Mouse (Mus musculus) skeletal muscle tissue, adult 2 months (tissue): ENCODE data around the gene Fam227b.

Experiments used
- DNase-seq: peaks from one replicate; pipeline ENCODE4 v3.0.0-alpha.2; 2012; ENCODE audit warnings: low read depth, low spot score

Gene Fam227b

DNA sequence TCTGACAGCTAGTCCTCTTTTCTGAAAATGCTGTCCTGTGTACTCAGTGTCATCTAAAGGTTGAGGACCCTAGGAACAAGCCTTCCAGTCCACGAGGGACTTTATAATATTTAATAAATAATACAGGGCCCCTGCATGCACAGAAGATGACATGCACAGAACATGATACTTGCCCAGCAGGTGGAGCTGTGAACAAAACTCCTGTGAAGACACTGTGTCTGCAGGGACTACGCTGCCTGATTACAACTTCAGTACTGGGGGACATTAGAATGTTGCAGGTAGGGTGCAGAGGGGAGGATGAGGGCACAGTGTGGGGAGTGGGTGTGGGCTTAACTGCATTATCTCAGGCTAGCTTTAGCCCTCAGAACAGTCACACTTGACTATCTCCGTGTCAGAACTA, 145.7 kb downstream of the Fam227b start:
- peak; percentile 17 for DNase-seq

DNA sequence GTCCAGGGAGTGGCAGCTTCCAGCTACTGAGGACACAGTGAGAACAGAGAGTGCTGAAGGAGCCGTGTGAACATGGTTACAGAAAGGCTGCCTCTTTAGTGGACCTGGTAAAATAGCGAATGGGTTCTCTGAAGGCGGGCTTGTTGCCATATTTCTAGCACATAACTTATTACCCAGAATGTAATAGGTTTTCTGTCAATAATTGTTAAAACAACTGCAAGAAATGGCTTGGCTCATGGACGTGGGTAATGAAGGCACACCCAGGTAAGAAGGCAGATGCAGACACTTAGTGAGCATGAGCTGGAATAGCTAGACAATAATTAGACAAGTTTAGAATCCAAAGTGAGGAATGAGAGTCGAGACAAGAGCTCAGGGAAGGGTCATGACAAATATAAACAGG, 149.5 kb downstream of the Fam227b start:
- DNase-seq, result no peak

DNA sequence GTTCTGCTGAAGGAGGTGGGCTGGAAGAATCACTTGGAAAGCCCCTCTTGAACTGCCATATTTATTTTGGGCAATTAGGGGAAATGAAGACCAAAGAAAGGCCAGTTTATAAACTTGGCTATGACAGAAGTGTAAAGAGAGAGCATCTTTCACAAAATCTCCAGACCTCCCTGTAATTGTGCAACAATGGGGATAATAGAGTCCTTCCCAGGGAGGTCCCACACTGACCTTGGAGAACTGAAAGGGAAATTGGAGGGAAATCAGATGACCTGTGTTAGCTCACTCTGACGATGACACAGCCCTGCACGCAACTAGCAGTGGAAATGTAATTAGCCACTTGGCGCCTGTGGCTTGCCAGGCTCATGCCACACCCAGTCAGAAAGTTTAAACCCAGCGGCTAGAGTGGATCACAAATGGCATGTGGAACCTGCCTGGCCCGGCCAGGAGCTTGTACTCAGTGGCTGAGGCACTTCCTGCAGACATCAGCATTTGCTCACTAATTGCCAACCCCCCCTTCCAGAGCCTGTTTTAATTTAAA, 175.9 kb downstream of the Fam227b start:
- peak; percentile 32 for DNase-seq

DNA sequence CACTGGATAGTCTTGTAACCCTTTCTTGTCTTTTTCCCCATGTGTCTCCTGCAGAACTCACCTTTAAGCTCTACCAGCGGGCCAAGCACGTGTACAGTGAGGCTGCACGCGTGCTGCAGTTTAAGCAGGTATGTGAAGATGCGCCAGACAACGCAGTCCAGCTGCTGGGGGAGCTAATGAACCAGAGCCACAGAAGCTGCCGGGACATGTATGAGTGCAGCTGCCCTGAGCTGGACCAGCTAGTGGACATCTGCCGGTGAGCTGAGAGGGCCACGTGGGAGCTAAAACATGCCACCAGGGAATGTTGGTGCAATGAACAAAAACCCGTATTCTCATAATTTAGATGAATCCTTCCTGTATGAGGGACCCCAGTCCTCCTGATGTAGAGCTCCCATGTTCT, 176.6 kb downstream of the Fam227b start:
- DNase-seq, result no peak

DNA sequence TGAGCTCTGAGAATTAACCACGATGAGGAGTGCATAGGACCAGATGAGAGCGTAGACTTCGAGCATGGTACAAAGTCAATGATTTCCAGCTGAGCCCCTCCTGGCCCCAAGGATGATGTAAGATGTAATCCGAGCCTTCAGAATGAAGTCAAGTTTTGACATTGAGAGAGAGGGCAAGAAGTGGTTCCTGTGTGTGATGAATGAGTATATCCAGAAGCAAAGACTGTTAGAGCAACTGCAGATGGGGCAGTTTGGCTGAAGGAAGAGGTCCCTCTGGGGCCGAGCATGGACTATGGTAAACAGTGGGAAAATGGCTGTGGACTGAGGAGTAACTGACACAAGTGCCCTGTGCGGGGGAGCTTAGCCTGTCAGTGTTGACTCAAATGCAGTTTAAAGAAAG, 178.6 kb downstream of the Fam227b start:
- DNase-seq, result no peak

DNA sequence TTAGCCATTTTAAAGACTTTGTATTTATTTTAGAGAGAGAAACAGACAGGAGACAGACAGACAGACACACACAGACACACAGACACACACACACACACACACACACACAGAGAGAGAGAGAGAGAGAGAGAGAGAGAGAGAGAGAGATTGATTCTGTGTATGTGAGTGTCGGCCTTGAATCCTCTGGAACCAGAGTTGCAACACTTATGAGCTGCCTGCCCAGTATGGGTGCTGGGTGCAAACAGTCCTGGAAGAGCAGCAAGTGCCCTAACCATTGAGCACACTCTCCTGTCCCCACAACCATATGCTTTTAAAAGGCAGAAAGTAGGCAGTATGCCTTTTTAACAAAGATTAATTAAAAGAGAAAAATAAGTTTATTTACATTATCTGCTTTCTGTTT, 183.0 kb downstream of the Fam227b start:
- no peak for DNase-seq

DNA sequence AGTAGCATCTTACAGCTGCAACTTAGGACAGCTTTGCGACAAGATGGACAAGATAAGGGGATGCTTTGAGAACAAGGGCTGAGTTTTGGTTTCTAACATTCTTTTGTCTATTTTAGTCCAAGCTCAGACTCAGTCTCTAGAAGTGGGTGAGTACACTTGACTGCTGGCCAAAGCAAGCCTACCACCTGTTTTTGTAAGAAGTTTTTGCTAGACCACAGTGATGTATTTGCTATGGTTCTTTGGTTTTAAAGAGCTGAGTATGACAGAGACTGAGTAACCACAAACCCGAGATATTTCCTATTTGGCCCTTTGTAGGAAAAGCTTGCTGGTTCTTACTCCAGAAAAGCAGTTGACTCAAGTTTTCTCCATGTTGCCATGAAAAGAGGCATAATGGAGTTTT, 203.6 kb downstream of the Fam227b start:
- no peak for DNase-seq

DNA sequence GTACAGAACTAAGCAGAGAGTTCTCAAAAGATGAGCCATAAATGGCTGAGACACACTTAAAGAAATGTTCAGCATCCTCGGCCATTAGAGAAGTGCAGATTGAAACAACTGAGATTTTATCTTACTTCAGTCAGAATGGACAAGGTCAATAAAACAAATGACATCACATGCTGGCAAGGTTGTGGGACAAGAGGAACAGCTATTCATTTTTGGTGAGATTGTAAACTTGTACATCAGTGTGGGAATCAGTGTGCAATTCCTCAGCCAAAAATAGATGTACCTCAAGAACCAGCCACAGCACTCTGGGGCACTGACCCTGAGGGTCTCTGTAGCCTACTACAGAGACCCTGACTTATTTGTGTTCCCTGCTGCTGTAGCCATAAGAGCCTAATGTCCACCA, 208.5 kb downstream of the Fam227b start:
- no peak for DNase-seq

DNA sequence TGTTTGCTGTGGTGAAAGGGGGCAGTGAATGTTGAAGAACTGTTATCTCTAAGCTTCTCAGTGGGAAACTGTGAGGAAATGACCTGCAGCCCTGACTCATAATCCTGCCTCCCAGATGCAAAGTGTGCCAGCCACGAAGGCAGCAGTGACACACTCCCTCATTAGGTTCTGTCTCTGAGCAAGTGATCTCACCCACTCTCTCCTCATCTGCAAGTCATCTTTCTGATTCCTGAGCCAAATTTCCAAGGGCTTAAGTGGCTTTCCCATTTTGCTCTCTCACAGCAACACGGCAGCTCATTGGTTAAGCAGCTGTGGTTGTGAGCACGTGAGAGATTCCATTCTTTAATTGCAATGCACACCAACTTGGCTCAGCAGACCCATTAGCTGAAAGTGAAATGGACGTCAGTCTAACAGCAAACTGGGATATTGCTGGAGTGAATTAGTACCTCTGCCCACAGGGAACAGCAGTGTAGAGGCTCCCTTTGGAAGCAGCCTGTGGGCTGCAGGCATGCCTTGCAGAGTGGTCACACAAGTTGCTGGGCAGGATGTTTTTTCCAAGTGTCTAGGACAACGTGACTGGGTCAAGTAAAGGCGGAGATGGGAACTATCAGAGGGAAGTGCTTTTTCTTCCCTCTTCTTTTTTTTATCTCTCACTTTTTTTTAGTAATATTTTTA, 210.6 kb downstream of the Fam227b start:
- DNase-seq, result peak; percentile 48

DNA sequence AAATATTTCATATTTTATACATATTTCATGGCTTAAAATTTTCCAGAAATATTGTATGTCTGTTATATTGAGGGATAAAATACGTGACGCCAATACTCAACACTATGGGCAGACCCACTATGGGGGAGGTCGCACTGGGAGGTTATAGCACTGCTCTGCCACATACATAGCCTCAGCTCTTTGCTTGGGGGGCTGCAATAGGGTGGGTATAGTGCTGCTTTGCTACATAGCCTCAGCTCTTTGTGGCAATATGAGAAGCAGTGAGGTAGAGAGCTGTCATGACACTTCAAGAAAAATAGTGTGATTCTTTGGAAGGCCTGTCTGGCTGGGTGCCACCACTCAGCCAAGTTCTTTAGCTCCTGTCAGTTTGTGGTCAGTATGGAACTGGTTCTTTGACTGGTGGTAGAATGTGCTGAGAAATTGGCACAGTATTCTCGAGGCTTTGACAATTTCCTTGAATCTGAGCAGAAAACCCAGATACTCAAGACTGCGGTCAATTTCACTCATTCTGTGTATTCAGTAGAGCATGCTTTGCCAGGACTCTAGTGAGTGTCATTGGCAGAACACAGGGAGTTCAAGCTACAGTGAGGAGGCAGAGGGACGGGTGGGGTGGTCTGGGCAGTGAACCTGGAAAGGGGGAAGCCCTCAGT, 212.7 kb downstream of the Fam227b start:
- DNase-seq, result no peak

DNA sequence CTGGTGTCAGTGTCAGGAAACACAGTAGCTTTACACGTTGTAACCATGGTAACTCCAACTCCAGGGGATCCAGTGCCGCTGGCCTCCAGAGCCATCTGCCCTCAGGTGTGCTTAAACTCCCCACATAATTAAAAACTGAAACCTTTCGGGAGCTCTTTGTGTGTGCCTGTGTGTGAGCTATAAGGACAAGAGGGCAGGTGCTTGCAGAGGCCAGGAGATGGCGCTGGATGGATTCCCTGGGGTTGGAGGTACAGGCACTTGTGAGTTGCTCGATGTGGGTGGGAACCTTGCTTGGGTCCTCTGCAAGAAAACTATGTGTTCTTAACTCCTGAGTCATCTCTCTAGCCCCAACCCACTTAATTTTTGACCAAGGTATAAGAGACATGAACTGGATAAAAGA, 215.4 kb downstream of the Fam227b start:
- DNase-seq, result no peak

DNA sequence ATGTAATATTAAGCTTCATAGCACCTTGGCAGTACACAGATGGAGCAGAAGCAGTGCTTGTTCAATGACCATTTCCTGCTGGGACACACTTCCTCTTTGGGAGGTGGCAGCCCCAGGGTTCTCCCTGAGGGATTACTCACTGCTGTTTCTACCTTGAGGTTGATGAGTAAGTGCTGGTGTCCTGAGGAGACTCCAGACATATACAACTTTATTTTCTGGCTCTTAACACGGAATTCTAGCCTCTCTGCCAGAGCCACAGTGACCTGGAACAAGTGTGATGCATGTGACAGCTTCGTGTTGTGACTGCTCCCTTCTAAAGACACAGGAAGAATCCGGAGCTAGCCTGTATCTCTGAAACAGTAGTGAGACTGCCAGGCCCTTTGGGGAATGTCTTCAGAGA, 217.8 kb downstream of the Fam227b start:
- DNase-seq, result no peak
